Mouse (Mus musculus) heart, adult 8-10 months (tissue): ENCODE measurements around the gene 4931429L15Rik. TPM values are rescaled to one million over a fixed set of nuclear protein-coding genes. Genes with fewer than 3 reads are reported as not detected.
"Not testable (repeated sequence)": the region's sequence is repeated elsewhere in the genome, so short reads cannot be mapped to it uniquely, and the experiment has no call there.

ENCODE experiments used
- DNase-seq: peaks from one replicate; pipeline ENCODE4 v3.0.0; 2022; ENCODE audit warnings: low spot score
- total RNA-seq, 4 experiments: library from RNA; stranded (reverse); gene quantifications; 2 replicates each; pipeline ENCODE4 v1.2.4; 2022

The 4931429L15Rik gene
- total RNA-seq = not detected

- not testable (repeated sequence) for DNase-seq
Measured at GRCm38 (mm10) chr9:46319886-46320285, at the start of gene 4931429L15Rik. TSS of gene 4931429L15Rik (minus strand) at chr9:46319986.

- DNase-seq = no peak
Measured at GRCm38 (mm10) chr9:46362459-46362858, 42.7 kb upstream of the 4931429L15Rik start.

GRCm38 (mm10) chr9:46361461-46362111, 41.8 kb upstream of the 4931429L15Rik start:
- DNase-seq = no peak

- DNase-seq = peak; percentile 55
Measured at GRCm38 (mm10) chr9:46353992-46354391, 34.2 kb upstream of the 4931429L15Rik start.

GRCm38 (mm10) chr9:46353330-46353724, 33.5 kb upstream of the 4931429L15Rik start:
- no peak for DNase-seq

- DNase-seq = no peak
Measured at GRCm38 (mm10) chr9:46352651-46353329, 33.0 kb upstream of the 4931429L15Rik start.

GRCm38 (mm10) chr9:46350451-46350981, 30.7 kb upstream of the 4931429L15Rik start:
- no peak for DNase-seq

- DNase-seq = no peak
Measured at GRCm38 (mm10) chr9:46345887-46346665, 26.3 kb upstream of the 4931429L15Rik start.

GRCm38 (mm10) chr9:46339051-46339652, 19.4 kb upstream of the 4931429L15Rik start:
- DNase-seq = no peak

- DNase-seq = no peak
Measured at GRCm38 (mm10) chr9:46338384-46338783, 18.6 kb upstream of the 4931429L15Rik start.

GRCm38 (mm10) chr9:46337852-46338291, 18.1 kb upstream of the 4931429L15Rik start:
- DNase-seq = no peak

GRCm38 (mm10) chr9:46337331-46337730, 17.5 kb upstream of the 4931429L15Rik start:
- DNase-seq = no peak

- not testable (repeated sequence) for DNase-seq
Measured at GRCm38 (mm10) chr9:46336294-46336693, 16.5 kb upstream of the 4931429L15Rik start.

- DNase-seq = no peak
Measured at GRCm38 (mm10) chr9:46335461-46335995, 15.7 kb upstream of the 4931429L15Rik start.

- DNase-seq = no peak
Measured at GRCm38 (mm10) chr9:46334471-46335025, 14.8 kb upstream of the 4931429L15Rik start.

- no peak for DNase-seq
Measured at GRCm38 (mm10) chr9:46331301-46331700, 11.5 kb upstream of the 4931429L15Rik start.

- no peak for DNase-seq
Measured at GRCm38 (mm10) chr9:46330586-46330895, 10.8 kb upstream of the 4931429L15Rik start.

GRCm38 (mm10) chr9:46329801-46330585, 10.2 kb upstream of the 4931429L15Rik start:
- no peak for DNase-seq

- DNase-seq = no peak
Measured at GRCm38 (mm10) chr9:46329250-46329648, 9.5 kb upstream of the 4931429L15Rik start.

GRCm38 (mm10) chr9:46328572-46329249, 8.9 kb upstream of the 4931429L15Rik start:
- DNase-seq = no peak
